Mouse (Mus musculus): ENCODE measurements around the gene Klb.
"Not testable (repeated sequence)": the region's sequence is repeated elsewhere in the genome, so short reads cannot be mapped to it uniquely, and the experiment has no call there.

The Klb gene

DNA sequence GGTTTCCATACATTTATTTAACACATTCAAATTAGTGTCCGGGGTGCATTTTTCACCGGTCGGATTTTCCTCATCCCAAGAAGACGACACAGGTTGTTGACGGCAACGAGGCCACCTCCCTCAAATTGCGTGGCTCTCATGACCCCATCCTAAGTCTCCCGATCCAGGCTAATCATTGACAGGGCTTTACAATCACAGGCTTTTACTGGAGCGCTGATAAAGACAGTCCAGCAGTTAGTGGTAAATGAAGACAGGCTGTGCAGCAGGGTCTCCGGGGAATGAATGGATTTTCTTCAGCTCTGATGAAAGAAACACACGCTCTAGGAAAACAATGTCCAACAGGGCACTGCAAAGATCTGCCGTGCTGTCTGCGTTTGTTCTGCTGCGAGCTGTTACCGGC is at the start of gene Klb:
Gene Klb, plus strand, starts transcription at position 147 of the 400 bp plus-strand sequence.
- DNase-seq (ENCODE audit: low read depth) = no peak

DNA sequence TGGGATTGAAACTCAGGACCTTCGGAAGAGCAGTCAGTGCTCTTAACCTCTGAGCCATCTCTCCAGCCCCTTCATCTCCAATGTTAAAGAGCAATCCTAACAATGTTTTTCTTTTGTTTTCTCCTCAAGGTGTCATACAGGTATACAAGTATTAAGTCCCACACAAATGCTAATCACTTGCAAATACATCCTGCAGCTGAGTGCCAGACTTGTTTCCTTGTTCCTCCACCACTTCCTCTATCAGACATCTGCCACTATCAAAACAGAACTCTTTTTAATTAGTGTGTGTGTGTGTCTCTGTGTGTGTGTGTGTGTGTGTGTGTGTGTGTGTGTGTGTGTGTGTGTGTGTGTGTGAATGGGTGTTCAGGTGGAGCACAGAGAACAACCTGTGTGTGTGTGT is 48.5 kb upstream of the Klb start:
- DNase-seq (ENCODE audit: low read depth) = not testable (repeated sequence)

DNA sequence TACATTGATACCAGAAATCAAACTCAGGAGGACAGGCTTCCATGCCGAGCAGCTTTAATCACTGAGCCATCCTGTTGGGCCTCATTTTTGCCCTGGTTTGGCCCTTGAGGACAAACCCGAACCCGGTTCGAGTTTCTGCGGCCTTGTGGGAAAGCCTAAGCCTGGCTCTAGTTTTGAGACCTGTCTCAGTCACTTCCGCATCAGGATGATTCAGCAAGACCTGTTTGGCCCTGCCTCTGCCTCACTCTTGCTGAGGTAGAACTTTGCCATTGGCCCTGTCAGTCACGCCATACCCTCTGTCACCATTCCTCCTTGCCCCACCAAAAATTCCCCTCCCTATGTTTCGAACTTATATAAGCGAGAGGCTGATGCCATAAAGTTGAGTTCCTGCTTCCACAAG is 48.0 kb upstream of the Klb start:
- no peak for DNase-seq (ENCODE audit: low read depth)

DNA sequence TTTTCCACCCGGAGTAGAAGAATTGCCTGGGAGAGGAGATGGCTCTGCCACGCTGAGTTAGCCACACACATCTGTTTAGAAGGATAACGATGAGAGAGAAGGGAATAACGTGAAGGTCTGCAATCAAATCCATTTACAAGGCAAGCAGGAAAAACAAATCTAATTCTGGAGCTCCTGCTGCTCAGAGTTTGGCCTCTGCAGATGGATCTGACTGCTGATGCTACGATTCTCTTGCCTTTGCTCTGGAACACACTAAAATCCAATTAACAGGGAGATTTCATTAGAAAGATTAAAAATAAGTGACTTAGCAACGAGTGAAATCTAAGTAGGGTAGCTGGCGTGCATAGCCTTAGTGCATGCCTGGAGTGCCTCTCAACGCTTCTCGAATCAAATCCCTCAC is 42.6 kb upstream of the Klb start:
- DNase-seq (ENCODE audit: low read depth) = no peak

DNA sequence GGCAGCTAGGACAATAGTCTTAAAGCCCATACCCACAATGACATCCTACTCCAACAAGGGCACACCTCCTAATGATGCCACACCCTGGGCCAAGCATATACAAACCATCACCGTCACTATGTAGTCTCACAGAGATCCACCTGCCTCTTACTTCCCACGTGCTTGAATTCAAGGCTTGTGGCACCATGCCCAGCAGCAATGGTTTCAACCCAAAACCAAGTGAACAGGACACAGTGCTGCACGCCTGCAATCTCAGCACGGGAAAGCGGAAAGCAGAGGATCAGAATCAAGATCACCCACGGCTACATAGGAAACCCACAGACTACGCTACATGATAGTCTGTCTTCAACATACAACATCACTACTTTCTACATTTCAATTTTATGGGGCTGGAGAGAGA is 39.9 kb upstream of the Klb start:
- no peak for DNase-seq (ENCODE audit: low read depth)

- no peak for DNase-seq (ENCODE audit: low read depth)
Observed at GRCm38 (mm10) chr5:65308866-65309265, 39.2 kb upstream of the Klb start.

- no peak for DNase-seq (ENCODE audit: low read depth)
Observed at GRCm38 (mm10) chr5:65319176-65319575, 28.9 kb upstream of the Klb start.

- no peak for DNase-seq (ENCODE audit: low read depth)
Observed at GRCm38 (mm10) chr5:65322165-65322564, 25.9 kb upstream of the Klb start.

DNA sequence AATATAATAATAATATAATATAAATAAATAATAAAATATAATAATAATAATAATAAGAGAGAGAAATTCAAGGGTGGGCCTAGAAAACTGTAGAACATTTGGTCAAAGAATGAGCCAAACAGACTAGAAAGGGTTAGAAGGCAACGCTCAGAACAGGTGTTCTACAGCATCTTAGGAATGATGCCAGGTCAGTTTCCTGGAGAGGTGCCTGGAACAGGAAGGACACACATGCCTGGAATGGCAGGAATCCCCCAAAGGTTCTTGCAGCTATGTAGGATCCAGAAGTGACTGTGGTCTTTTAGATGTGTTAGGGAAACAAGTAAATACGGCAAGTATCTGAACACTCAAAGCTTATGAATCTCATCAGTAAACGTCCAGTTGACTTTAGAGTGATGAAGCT is 23.8 kb upstream of the Klb start:
- no peak for DNase-seq (ENCODE audit: low read depth)

DNA sequence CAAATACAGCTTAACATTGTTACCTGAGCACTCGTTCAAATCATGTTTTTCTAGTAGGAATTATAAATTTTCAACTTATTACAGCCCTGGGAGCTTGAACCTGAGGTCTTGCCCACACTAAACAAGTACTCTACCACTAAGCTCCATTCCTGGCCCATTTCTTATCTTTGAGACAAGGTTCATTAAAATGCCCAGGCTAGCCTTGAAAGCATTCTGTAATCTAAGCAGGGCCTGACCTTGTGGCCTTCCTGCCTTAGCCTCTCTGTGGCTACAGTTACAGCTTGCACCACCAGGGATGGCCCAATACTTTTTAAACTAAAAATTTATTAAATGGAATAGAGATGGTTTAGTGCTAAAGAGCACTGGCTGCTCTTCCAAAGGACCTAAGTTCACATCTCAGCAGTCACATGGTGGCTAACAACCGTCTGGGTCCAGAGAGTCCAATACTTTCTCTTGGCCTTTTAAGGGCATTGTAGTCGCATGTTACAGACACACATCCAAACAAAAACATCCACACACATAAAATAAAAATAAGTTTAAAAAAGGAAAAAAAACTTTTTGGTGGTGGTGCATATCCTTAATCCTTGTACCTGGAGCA is 23.3 kb upstream of the Klb start:
- DNase-seq (ENCODE audit: low read depth) = no peak

GRCm38 (mm10) chr5:65326212-65326611 is 21.9 kb upstream of the Klb start:
- no peak for DNase-seq (ENCODE audit: low read depth)

- no peak for DNase-seq (ENCODE audit: low read depth)
Observed at GRCm38 (mm10) chr5:65329971-65330370, 18.1 kb upstream of the Klb start.

GRCm38 (mm10) chr5:65334788-65335187 is 13.3 kb upstream of the Klb start:
- DNase-seq (ENCODE audit: low read depth) = peak; percentile 40

DNA sequence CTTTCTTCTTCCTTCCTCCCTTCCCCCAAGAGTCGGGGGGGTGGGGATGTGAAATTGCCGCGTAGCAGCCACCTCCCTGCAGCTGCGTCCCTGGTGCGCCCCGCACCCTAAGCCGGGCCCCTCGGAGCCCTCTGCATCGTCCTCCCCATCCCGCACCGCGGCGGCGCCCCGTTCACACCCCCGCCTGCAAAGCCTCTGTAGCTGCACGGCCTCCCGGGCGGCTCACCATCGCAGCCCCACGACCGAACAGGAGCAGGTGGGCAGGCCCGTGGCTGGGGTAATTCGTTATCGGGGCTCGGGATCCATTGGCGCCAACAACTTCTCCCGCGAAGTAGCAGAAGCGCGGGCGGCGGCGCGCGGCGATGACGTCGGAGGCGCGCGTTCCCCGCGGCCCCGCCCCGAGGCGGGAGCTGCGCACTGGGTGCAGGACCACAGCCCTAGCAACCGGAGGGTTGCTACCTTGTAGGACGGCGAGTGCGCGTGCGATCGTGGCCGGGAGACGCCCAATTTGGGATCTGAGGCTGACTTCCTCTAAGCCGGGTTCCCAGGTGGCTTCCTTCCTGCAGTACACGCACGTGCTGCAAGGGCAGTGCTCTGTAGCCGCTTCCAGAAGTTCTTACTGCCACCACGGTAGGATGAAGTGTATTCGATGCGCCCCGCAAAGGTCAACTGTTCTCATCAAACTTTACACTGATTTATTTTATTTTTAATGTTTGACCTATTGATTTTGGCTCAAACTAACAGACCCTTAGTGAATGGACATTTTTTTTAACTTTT is 12.6 kb upstream of the Klb start, which contains the start of gene Rfc1:
Gene Rfc1, minus strand, starts transcription at position 373 of the 777 bp plus-strand sequence.
- peak; percentile 79 for DNase-seq (ENCODE audit: low read depth)

DNA sequence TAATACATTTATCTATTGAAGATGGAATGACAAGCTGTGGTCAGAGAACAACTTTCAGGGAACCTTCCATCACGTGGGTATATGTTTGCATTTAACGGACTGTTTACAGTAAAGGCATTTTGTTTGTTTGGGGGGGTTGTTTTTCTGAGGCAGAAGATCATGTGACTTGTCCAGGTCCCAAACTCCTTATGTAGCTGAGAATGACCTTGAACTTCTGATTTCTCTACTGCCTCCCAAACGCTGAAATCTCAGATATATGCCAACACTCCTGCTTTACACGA is 12.1 kb upstream of the Klb start:
- DNase-seq (ENCODE audit: low read depth) = no peak

DNA sequence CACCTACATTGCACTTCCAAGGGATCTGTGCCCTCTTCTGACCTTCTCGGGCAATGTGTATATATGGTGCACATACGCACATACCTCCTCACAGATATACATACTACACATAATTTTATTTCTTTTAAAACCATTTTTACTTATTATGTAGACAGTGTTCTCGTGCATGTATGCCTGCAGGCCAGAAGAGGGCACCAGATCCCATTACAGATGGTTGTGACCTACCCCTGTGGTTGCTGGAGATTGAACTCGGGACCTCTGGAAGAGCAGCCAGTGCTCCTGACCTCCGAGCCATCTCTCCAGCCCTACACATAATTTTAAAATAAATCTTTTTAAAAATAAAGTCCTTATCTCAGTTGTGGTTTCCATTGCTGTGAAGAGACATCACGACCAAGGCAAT is 9.7 kb upstream of the Klb start:
- no peak for DNase-seq (ENCODE audit: low read depth)

- DNase-seq (ENCODE audit: low read depth) = no peak
Observed at GRCm38 (mm10) chr5:65340167-65340566, 7.9 kb upstream of the Klb start.

GRCm38 (mm10) chr5:65350508-65350907 is 2.4 kb downstream of the Klb start:
- no peak for DNase-seq (ENCODE audit: low read depth)

- DNase-seq (ENCODE audit: low read depth) = no peak
Observed at GRCm38 (mm10) chr5:65354097-65354496, 6.0 kb downstream of the Klb start.

DNA sequence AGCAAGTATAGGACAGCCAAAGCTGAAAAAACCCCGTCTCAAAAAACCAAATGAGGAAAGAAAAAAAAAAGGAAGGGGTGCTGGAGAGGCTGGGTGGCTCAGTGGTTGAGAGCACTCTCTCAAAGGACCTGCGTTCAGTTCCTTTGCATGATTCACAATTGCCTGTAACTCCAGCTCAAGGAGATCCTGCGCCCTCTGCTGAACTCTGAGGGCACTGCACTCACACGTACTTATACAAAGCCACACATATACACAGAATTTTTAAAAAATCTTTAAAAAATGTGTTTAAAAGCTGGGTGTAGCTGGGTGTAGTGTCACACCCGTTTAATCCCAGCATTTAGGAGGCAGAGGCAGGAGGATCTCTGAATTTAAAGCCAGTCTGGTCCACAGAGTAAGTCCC is 6.9 kb downstream of the Klb start:
- no peak for DNase-seq (ENCODE audit: low read depth)

GRCm38 (mm10) chr5:65356851-65357250 is 8.7 kb downstream of the Klb start:
- DNase-seq (ENCODE audit: low read depth) = no peak

DNA sequence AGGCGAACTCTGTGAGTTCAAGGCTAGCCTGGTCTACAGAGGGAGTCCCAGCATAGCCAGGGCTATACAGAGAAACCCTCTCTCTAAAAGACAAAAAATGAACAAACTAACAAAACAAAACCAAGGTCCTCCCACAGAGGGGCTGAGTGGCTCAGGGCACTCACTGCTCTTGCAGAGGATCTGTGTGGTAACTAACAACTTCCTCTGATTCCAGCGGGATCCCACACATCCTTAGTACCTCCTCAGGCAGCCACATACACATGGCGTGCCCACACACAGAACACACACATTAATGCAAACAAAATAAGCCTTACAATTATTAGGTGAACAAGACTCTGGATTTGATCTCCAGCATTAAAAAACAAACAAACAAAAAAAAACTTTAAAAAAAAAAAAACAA is 9.7 kb downstream of the Klb start:
- no peak for DNase-seq (ENCODE audit: low read depth)

GRCm38 (mm10) chr5:65367837-65368236 is 19.7 kb downstream of the Klb start:
- DNase-seq (ENCODE audit: low read depth) = no peak

DNA sequence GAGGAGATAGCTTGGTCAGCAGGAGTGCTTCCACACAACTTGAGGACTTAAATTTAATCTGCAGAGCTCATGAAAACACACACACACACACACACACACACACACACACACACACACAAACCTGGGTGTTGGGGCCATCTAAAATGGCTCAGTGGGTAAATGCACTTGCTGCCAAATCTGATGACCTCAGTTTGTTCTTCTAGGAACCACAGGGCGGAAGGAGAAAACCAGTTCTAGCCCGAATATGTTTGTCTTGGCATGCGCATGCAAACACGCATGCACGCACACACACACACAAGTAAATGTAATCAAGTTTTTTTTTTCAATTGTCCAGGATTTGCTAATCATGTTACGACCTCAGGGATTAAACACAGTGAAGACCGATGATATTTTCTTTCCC is 23.4 kb downstream of the Klb start:
- DNase-seq (ENCODE audit: low read depth) = no peak
